Mouse (Mus musculus) thymus, postnatal 10 days (tissue): ENCODE results near the gene Slc52a3.

Experiments used
- DNase-seq, 2 experiments: peaks; one replicate each; pipeline ENCODE4 v3.0.0; 2021; ENCODE audit warnings: low spot score in 2 of 2

Gene Slc52a3

GRCm38 (mm10) chr2:151996229-151997189 is at the start of gene Slc52a3:
TSS of gene Slc52a3 (plus strand) at chr2:151996511.
- peak; percentile 80 to 95 for DNase-seq

DNA sequence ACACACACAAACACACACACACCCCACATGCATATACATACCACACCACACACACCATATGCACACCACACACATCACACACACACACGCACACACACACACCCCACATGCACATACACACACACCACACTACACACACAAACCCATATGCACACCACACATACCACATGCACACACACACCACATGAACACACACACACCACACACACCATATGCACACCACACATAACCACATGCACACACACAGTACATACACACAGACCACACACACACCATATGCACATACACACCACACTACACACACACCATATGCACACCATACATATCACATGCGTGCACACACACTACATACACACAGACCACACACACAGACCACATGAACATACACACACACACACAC is 48.7 kb upstream of the Slc52a3 start:
- DNase-seq = no peak

DNA sequence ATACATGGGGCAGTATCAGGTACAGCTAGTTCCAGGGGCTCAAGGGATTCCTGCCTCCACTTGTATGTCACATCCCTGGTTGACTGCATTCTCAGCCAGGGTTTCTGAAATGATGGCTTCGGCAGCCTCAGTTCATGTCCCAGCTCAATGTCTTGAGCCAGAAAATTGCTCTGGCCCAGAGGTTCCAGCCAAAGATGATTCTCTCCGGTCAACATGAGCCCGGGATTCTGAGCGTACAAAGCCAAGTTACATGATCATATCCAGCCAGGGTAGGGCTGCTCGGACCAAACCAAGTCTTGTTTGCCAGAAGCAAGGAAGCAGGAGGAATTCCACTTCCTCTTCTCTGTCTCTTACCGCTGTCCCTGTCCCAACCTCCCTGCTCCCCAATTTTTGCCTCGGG is 48.0 kb upstream of the Slc52a3 start:
- DNase-seq = no peak

- no peak for DNase-seq
Measured at GRCm38 (mm10) chr2:151949082-151949774, 47.1 kb upstream of the Slc52a3 start.

DNA sequence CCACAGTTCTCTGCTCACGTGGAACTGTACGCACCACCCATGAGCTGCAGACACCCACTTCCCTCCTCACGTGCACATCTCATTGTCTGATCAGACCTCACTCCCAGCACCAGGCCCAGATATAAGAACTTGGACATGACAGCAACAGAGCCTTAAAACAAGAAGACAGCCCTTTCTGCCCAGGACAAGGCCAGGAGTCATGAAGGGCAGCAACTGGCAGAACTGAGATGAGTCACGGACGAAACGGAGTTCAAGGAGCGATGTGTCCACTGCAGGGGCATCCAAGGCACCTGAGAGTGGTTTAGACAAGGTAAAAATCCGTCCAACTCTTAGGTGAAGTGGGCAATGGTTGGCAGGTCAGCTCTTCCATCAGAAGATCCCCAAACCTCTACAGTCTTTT is 42.6 kb upstream of the Slc52a3 start:
- DNase-seq = no peak

GRCm38 (mm10) chr2:151956500-151957137 is 39.7 kb upstream of the Slc52a3 start:
- no peak for DNase-seq

DNA sequence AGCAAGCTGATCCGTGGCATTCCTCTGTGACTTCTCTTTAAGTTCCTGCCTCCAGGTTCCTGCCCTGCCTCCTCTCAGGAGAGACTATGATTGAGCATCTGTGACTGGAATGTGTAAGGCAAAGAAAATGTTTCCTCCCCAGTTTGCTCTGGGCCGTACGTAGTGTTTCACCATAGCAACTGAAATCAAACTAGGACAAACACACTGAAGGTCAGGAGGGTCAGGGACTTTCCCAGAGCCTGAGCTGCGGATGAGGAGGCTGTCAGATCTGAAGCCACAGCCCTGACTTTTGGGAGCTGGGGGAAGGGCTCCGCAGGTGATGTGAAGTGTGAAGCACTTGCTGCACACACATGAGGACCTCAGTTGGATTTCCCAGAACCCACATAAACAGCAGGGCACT is 37.0 kb upstream of the Slc52a3 start:
- no peak for DNase-seq

DNA sequence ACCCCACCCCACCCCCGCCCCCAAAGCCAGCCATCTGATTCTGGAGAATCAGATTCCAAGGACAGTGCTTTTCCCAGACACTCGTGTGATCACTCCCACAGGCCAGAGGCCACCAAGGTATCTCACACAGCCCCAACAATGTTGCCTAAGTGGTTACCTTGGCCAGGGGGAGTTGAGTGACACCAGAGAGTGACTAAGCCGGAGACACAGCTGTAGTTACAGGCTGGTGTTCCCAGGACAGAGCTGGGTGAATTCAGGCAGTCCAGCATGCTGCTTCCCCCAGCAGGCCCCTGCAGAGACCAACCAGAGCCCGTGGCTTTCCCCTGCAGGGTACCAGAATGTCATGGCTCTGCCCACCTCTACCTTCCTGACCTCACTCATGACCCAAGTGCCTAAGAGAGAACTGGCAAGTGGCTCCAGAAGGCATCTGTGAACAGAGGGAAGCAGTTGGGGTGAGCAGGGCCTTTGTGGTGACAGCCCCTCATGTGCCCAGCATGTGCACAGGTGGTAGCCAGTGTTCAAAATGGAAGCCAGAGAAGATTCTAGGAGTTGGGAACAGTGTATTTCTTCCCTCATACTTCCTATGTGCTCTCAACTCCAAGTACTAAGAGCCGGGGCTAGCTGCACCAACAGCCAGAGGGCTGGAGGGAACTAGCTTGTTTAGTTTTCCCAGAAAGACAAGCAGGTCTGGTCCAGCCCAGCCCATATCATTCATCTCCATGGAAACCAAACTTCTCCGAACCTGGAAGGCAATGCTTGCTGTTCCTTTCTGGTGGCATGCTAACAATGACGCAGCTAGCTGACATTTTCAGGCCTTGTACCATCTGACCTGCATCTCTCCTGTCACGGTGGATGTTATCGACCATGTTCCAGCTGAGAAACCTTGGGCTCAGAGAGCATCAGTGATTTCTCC is 34.8 kb upstream of the Slc52a3 start:
- no peak for DNase-seq

DNA sequence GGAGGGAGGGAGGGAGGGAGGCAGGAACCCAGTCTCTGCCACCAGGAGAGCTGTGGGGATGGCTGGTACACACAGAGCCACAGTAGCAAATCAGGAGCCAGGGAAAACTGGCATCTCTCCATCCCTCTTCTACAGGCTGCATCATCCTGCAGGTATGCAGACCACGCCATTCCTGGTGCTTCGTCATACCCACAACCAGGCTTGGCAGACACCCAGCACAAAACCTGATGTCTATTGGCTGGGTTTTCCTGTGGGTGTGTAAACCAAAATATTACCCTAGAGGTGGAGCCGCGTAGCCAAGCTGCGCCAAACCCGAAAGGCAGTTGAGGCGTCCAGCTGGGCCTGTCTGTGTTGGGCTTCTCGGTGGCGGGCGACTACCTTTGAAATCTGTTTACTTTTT is 33.8 kb upstream of the Slc52a3 start:
- DNase-seq = no peak

DNA sequence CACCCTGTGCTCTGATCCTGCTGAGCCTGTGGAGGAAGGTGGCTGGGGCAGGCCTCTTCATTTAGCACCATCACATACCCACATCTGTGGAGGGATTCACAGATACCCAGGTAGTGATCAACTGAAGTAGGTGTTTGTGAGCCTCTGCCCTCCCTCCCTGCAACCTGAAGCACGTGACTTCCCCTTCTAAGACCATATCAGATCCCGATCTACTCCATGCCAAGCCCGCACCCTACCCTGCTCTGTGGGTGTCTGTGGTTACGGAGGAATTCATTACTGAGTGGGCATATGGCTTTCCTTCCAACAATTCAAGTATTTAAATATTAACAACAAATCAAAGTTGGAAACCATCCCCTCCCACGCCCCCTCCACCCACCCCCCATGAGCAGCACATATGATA is 33.0 kb upstream of the Slc52a3 start:
- no peak for DNase-seq

GRCm38 (mm10) chr2:151964052-151964451 is 32.3 kb upstream of the Slc52a3 start:
- no peak for DNase-seq

DNA sequence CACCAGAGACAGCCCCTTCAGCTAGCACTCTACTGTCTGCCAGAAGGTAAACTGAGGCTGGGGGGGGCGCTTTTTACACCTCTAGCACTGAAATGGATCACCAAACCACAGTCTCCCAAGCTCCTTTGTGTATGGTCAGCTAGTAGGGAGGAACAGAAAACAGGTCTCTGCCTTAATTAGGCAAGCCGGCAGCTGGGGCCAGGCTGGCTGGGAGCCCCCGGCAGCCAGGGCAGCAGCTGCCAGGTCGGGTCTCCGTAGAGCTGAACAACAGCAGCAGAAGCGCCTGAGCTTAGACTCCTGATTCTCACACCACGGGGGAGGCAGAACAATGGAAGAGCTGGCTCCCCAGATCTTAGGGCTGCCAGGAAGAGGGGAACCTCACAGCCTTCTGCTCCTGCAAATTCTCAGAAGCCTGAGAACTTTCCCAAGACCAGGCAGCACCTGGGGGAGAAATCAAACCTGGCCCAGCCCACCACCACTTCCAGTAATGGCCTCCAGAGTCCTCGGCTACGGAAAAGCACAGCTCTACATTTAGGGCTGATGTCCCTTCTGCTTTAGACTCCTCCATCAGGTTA is 29.0 kb upstream of the Slc52a3 start:
- DNase-seq = no peak

DNA sequence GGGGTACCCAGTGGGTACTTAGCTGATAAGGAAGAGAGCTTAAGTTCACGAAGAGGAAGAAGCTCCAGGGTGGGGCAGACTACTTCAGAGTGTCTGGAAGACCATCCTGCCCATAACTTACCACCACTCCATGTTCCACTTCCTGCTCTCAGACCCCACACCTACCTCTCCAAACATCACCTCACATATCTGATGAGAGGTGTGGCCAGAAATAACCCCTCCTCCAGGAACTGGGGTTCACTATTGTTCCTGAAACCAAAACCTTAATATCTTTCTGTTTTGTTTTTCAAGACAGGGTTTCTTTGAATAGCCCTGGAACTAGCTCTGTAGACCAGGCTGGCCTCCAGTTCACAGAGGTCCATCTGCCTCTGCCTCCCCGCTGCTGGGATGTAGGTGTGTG is 28.5 kb upstream of the Slc52a3 start:
- no peak for DNase-seq

- no peak for DNase-seq
Measured at GRCm38 (mm10) chr2:151968451-151968850, 27.9 kb upstream of the Slc52a3 start.

DNA sequence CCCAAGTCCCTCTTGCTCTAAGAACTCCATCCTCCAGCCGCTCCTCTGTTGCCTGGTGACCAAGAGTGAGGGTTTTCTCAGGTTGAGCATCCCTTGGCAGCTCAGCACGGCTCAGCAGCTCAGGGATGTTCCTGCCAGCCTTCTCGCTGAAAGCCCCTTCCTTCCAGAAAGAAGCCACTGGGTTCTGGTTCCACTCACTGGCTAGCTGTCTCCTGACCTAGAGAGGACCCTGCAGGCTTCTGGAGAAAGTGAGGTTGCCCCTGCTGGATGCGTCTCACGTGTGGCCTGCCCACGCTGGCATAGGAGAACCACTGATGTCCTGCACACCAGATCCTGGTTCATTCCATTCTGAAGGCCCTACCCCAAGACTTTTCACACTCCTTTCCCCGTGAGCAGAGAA is 27.3 kb upstream of the Slc52a3 start:
- no peak for DNase-seq

GRCm38 (mm10) chr2:151969396-151969795 is 26.9 kb upstream of the Slc52a3 start:
- DNase-seq = no peak

- peak; percentile 84 to 86 for DNase-seq
Measured at GRCm38 (mm10) chr2:151970191-151971172, 25.8 kb upstream of the Slc52a3 start.

DNA sequence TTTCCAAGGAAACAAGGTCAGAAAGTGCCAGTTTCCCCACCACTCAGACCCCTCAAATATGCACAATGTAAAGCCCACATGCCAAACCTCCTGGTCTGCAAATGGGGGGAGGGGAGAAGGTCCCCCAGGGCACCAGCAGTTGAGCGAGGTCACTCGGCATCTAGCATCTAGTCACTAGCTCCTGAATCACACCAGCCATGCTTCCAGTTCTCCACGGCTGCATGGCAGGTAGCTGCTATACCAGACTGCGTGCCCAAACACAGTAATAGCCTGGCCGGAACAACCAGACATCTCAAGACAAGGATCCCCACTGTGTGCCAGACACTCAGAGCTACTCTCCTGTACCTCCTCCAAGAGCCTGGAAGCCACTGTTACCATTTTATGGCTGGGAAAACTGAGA is 24.6 kb upstream of the Slc52a3 start:
- DNase-seq = no peak

DNA sequence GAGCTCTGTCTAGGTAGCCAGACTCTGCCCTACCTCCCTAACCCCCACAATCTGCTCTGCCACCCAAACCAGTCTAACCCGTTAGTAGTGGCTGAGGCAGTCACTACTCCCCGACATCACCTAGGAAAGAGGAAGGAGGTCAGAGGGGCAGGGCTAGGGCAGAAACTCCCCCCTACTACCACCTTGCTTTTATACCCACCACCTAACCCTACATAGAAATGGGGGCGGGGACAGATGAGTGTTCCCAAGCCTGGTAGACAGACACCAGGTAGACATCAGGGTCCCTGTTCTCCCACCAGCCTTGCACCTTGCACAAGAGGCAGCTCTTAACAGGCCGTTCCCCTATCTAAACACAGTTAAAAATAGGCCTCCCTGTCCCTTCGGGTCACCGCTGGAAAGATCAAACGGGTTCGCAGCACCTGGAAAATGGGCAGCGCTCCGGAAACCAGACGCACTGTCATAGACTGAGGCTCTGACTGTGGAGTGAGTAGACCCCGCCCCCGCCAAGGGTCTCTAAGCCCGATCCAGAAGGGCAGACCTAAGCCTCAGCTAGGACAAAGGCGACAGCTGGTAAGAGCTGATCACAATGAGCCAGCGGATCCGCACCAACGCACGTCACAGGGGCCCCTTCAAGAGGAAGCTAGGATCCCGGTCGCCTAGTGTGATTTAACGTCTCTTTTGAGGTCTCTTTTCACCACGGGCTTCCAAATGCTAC is 23.3 kb upstream of the Slc52a3 start:
- DNase-seq = peak; percentile 47 to 56
